Mouse (Mus musculus) midbrain, embryonic 15.5 days (tissue): ENCODE data around the gene Lpo. TPM values are rescaled to one million over a fixed set of nuclear protein-coding genes. Genes with fewer than 3 reads are reported as not detected.
"Not testable (repeated sequence)": the region's sequence is repeated elsewhere in the genome, so short reads cannot be mapped to it uniquely, and the experiment has no call there.

Experiments used
- ATAC-seq: fragments of 200-750 bp; cut with Nextera tagmentation; replicated peaks from 2 replicates; pipeline ENCODE4 v1.8.0; 2017; ENCODE audit warnings: moderate TSS enrichment
- H3K27ac ChIP-seq: fragments of 300-500 bp; sonication (generic); 2 replicates; pipeline ENCODE4 v1.5.1; 2015; ENCODE audit warnings: mild to moderate bottlenecking, inconsistent platforms
- H3K27me3 ChIP-seq: fragments of 300-500 bp; sonication (generic); replicated peaks from 2 replicates; pipeline ENCODE4 v1.6.1; 2015; ENCODE audit warnings: inconsistent platforms
- H3K36me3 ChIP-seq: fragments of 300-500 bp; sonication (generic); replicated peaks from 2 replicates; pipeline ENCODE4 v1.6.1; 2015; ENCODE audit warnings: inconsistent platforms
- H3K4me1 ChIP-seq: fragments of 300-500 bp; sonication (generic); 2 replicates; pipeline ENCODE4 v1.6.1; 2015; ENCODE audit warnings: inconsistent platforms
- H3K4me2 ChIP-seq: fragments of 300-500 bp; sonication (generic); 2 replicates; pipeline ENCODE4 v1.6.1; 2015; ENCODE audit warnings: inconsistent platforms, mild to moderate bottlenecking, moderate library complexity
- H3K4me3 ChIP-seq: fragments of 300-500 bp; sonication (generic); 2 replicates; pipeline ENCODE4 v1.5.1; 2015; ENCODE audit warnings: mild to moderate bottlenecking, inconsistent platforms
- H3K9ac ChIP-seq: fragments of 300-500 bp; sonication (generic); 2 replicates; pipeline ENCODE4 v1.6.1; 2015; ENCODE audit warnings: mild to moderate bottlenecking, inconsistent platforms
- H3K9me3 ChIP-seq: fragments of 300-500 bp; sonication (generic); 2 replicates; pipeline ENCODE4 v1.6.1; 2016; ENCODE audit warnings: inconsistent platforms
- WGBS: fragments of 180-500 bp; shearing (Covaris S2); methylation state at CpG from one replicate; pipeline ENCODE4 v1.1.7; 2015; ENCODE audit warnings: mixed read lengths; 5-methylcytosine and 5-hydroxymethylcytosine counted together
- polyA plus RNA-seq: library from polyadenylated mRNA; unstranded; fragments of >200 nt; fragmentation: Nextera tagmentation; extraction: Ambion mirVana; gene quantifications from 2 replicates; pipeline ENCODE4 v1.2.1, GENCODE M21; 2015

The Lpo gene
- polyA plus RNA-seq = 1.5 and 1.8 TPM in 2 replicates

DNA sequence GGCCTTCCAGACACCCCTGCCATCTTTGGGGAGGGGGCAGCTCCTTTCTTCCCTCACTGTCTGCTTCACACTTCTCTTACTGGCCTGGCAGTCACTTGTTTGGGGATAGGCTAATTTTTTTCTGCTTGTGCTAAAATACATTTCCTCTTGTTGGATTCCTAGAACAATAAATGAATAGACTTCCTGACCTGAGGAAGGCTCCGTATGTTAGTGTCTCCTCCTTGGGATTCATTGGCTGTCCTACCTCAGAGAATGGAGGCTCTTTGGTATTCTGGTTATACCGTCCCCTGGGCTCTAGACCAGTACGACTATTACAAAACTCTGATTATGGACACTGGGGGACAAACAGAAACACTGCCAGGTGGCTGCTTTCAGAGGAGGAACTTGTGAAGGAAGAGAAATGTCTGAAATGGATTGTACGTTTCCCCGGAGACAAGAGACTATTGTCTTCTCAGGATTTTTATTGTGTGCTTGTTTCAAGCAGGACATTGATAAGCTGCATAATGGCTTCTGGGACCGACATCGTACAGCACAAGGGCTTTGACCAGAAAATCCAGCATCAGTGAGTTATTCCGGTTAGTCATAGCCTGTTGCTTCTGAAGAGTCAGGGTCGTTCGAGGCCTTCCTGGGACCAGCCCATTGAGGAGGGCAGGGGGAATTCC, at the start of gene Lpo:
Gene Lpo (minus strand): TSS at position 51 of the 662 bp plus-strand sequence.
- ATAC-seq = no peak

GRCm38 (mm10) chr11:87875436-87875835, 47.3 kb upstream of the Lpo start, which contains the start of gene Epx:
Gene Epx (minus strand): TSS chr11:87875536.
- Histone ChIP-seq H3K27ac (no peak within 1 kb of the TSS), H3K27me3 (no peaks in the 10 kb centered on the region), H3K4me3 (no peak within 1 kb of the TSS), H3K9me3 (no peaks in the 10 kb centered on the region), H3K9ac (no peak within 1 kb of the TSS), H3K4me1 (no peaks in the 10 kb centered on the region), H3K4me2 (no peak within 1 kb of the TSS), H3K36me3 (no peaks in the 10 kb centered on the region)
- ATAC-seq = no peak
- WGBS = 85% methylated on average over 6 of the region's 6 CpGs

More for the DNA sequence above, at the start of gene Lpo:
- 15% methylated on average over 10 of the region's 10 CpGs for WGBS
- Histone ChIP-seq H3K4me2 (no peak within 1 kb of the TSS), H3K36me3 (no peaks in the 10 kb centered on the region), H3K4me3 (no peak within 1 kb of the TSS), H3K9ac (no peak within 1 kb of the TSS), H3K27me3 (no peaks in the 10 kb centered on the region), H3K4me1 (peaks cover 10% of the 10 kb centered on the region), H3K27ac (no peak within 1 kb of the TSS), H3K9me3 (no peaks in the 10 kb centered on the region)

- H3K9ac ChIP-seq = no peak overlapping the region
These were observed 43.7 kb upstream of the Lpo start for GRCm38 (mm10) chr11:87871766-87872165.

GRCm38 (mm10) chr11:87870096-87870495, 42.0 kb upstream of the Lpo start:
- H3K4me1 ChIP-seq = no peaks in the 10 kb centered on the region
- 76% methylated on average over 2 of the region's 2 CpGs for WGBS

More at GRCm38 (mm10) chr11:87871766-87872165, 43.7 kb upstream of the Lpo start:
- no peak for ATAC-seq
- H3K9me3 ChIP-seq = no peaks in the 10 kb centered on the region
- no peaks in the 10 kb centered on the region for H3K4me1 ChIP-seq
- no peak overlapping the region for H3K4me2 ChIP-seq
- no peaks in the 10 kb centered on the region for H3K27me3 ChIP-seq
- WGBS = 41% methylated on average over 8 of the region's 8 CpGs
- H3K36me3 ChIP-seq = no peaks in the 10 kb centered on the region
- H3K27ac ChIP-seq = no peak overlapping the region
- H3K4me3 ChIP-seq = no peak overlapping the region

GRCm38 (mm10) chr11:87866891-87867290, 38.8 kb upstream of the Lpo start:
- not testable (repeated sequence) for H3K27ac ChIP-seq, H3K9ac ChIP-seq, ATAC-seq, H3K4me1 ChIP-seq, H3K27me3 ChIP-seq, H3K4me3 ChIP-seq, H3K4me2 ChIP-seq, H3K9me3 ChIP-seq, H3K36me3 ChIP-seq
- WGBS = 89% methylated on average over 1 of the region's 2 CpGs

More at GRCm38 (mm10) chr11:87870096-87870495, 42.0 kb upstream of the Lpo start:
- no peaks in the 10 kb centered on the region for H3K9me3 ChIP-seq
- H3K4me3 ChIP-seq = no peak overlapping the region
- H3K4me2 ChIP-seq = no peak overlapping the region
- H3K27ac ChIP-seq = no peak overlapping the region
- H3K9ac ChIP-seq = no peak overlapping the region
- no peak for ATAC-seq
- H3K27me3 ChIP-seq = no peaks in the 10 kb centered on the region
- H3K36me3 ChIP-seq = no peaks in the 10 kb centered on the region

- Histone ChIP-seq H3K27me3 (no peaks in the 10 kb centered on the region), H3K4me2 (no peak overlapping the region), H3K9me3 (no peaks in the 10 kb centered on the region), H3K9ac (no peak overlapping the region), H3K4me3 (no peak overlapping the region), H3K27ac (no peak overlapping the region), H3K4me1 (no peaks in the 10 kb centered on the region), H3K36me3 (no peaks in the 10 kb centered on the region)
- ATAC-seq = no peak
- 96% methylated on average over 13 of the region's 13 CpGs for WGBS
These were observed 34.7 kb upstream of the Lpo start for GRCm38 (mm10) chr11:87862805-87863204.

DNA sequence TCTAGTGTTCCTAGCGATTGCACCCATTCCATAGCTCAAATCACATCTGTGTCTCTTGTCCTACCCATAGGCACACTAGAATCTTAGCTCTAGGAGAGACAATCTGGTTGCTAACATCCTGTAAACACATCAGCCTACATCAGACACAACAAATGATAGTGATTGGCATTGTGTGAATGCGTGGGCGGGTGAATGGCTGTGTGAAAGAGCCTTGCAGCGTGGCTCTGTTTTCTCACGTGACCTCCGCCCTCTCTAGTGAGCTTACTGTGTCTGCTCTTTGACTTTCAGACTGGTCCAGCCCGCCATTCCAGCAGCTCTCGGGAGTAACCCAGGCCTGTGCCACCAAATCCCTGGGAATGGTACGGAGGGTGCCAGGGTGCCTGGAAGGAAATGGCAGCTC, 32.3 kb upstream of the Lpo start:
- Histone ChIP-seq H3K4me1 (no peaks in the 10 kb centered on the region), H3K36me3 (0 out of 2 replicates have a peak, but pooled peaks cover 4% of the 10 kb centered on the region), H3K4me2 (no peak overlapping the region), H3K27me3 (no peaks in the 10 kb centered on the region), H3K4me3 (no peak overlapping the region), H3K9ac (no peak overlapping the region), H3K9me3 (no peaks in the 10 kb centered on the region), H3K27ac (no peak overlapping the region)
- 77% methylated on average over 9 of the region's 9 CpGs for WGBS
- no peak for ATAC-seq

- H3K9me3 ChIP-seq = no peaks in the 10 kb centered on the region
These were observed 31.2 kb upstream of the Lpo start for GRCm38 (mm10) chr11:87859273-87859672.

DNA sequence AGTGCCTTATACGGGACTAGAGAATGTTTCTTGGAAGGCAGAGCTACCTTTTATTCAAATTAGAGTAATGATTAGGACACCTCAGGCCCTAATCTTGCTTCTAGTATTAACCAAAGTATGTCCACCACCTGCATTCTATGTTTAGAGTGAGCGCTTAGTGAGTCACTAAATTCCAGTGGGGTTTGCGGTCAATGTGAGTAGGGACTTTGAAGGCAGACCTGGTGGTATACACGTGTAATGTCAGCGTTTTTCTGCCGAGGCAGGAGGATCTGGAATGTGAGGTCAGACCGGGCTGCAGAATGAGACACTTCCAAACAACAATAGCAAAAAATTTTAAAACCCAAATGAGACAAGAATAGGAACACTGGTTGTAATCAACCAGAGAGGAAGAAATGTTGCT, 26.5 kb upstream of the Lpo start:
- Histone ChIP-seq H3K27me3 (no peaks in the 10 kb centered on the region), H3K36me3 (0 out of 2 replicates have a peak, but pooled peaks cover 4% of the 10 kb centered on the region), H3K4me2 (no peak overlapping the region), H3K4me1 (peaks cover 9% of the 10 kb centered on the region), H3K9ac (no peak overlapping the region), H3K9me3 (no peaks in the 10 kb centered on the region), H3K27ac (no peak overlapping the region), H3K4me3 (no peak overlapping the region)
- no peak for ATAC-seq
- WGBS = 90% methylated on average over 7 of the region's 7 CpGs

More at GRCm38 (mm10) chr11:87859273-87859672, 31.2 kb upstream of the Lpo start:
- ATAC-seq = no peak
- H3K36me3 ChIP-seq = 0 out of 2 replicates have a peak, but pooled peaks cover 4% of the 10 kb centered on the region
- H3K27me3 ChIP-seq = no peaks in the 10 kb centered on the region
- H3K27ac ChIP-seq = no peak overlapping the region
- H3K9ac ChIP-seq = no peak overlapping the region
- no peaks in the 10 kb centered on the region for H3K4me1 ChIP-seq
- no peak overlapping the region for H3K4me2 ChIP-seq
- H3K4me3 ChIP-seq = no peak overlapping the region
- 90% methylated on average over 11 of the region's 11 CpGs for WGBS

- Histone ChIP-seq H3K27ac (peak overlapping the region; percentile 81), H3K9me3 (no peaks in the 10 kb centered on the region), H3K4me1 (peaks cover 9% of the 10 kb centered on the region), H3K27me3 (no peaks in the 10 kb centered on the region), H3K4me2 (peak overlapping the region; percentile 64), H3K9ac (peak overlapping the region; percentile 52), H3K36me3 (0 out of 2 replicates have a peak, but pooled peaks cover 4% of the 10 kb centered on the region), H3K4me3 (peak overlapping the region; percentile 63)
- WGBS = 29% methylated on average over 8 of the region's 8 CpGs
- ATAC-seq = peak; percentile 58
These were observed 25.5 kb upstream of the Lpo start for GRCm38 (mm10) chr11:87853597-87853954.

- peak within 1 kb of the TSS; percentile 81 for H3K27ac ChIP-seq
- no peaks in the 10 kb centered on the region for H3K27me3 ChIP-seq
- peaks cover 9% of the 10 kb centered on the region for H3K4me1 ChIP-seq
- peak within 1 kb of the TSS; percentile 52 for H3K9ac ChIP-seq
- peak; percentile 95 for ATAC-seq
- peak within 1 kb of the TSS; percentile 63 for H3K4me3 ChIP-seq
- peak within 1 kb of the TSS; percentile 64 for H3K4me2 ChIP-seq
- H3K9me3 ChIP-seq = no peaks in the 10 kb centered on the region
- 3% methylated on average over 40 of the region's 40 CpGs for WGBS
- 0 out of 2 replicates have a peak, but pooled peaks cover 4% of the 10 kb centered on the region for H3K36me3 ChIP-seq
These were observed 24.9 kb upstream of the Lpo start, which contains the start of gene Mks1 for GRCm38 (mm10) chr11:87852690-87853596. Gene Mks1 (plus strand): TSS chr11:87853215.

- Histone ChIP-seq H3K36me3 (no peaks in the 10 kb centered on the region), H3K9ac (no peak overlapping the region), H3K9me3 (no peaks in the 10 kb centered on the region), H3K4me3 (no peak overlapping the region), H3K27me3 (no peaks in the 10 kb centered on the region), H3K4me1 (0 out of 2 replicates have a peak, but pooled peaks cover 3% of the 10 kb centered on the region), H3K27ac (no peak overlapping the region), H3K4me2 (no peak overlapping the region)
- 72% methylated on average over 6 of the region's 6 CpGs for WGBS
- no peak for ATAC-seq
These were observed 19.8 kb upstream of the Lpo start for GRCm38 (mm10) chr11:87847884-87848283.
